Mouse (Mus musculus) embryonic fibroblast, embryonic 13.5 days (primary cell): ENCODE results near the gene Actg1.

Source experiments
- CTCF ChIP-seq: IDR thresholded peaks from 2 replicates; pipeline ENCODE4 v1.5.1; 2011; ENCODE audit warnings: mild to moderate bottlenecking, control low read depth, low read length, moderate library complexity, borderline replicate concordance; ENCODE audit not compliant: insufficient read depth
- POLR2A ChIP-seq: IDR thresholded peaks from 2 replicates; pipeline ENCODE4 v1.6.1; 2011; ENCODE audit warnings: low read depth, mild to moderate bottlenecking, control low read depth, low read length, moderate library complexity

DNA sequence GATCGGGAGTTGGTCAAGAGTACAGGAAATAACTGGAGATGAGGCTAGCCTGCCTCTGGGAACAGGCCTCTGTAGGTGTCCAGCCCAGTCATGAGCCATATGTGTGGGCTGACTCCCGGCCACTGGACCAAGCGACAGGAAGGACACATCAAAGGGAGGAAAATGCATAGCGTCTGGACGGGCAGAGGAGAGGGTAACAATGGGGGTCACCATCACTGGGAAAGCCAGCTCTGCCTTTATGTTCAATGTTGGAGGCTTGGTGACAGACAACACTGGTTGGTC lies 41.3 kb downstream of the Actg1 start:
- TF ChIP-seq POLR2A, result no peak
- no peak for TF ChIP-seq CTCF
